Mouse (Mus musculus) C2C12 (cell line): ENCODE measurements around the gene Pcdh15.

ENCODE experiments used
- CEBPB ChIP-seq: IDR thresholded peaks from one replicate; pipeline ENCODE4 v1.6.1; 2011; ENCODE audit warnings: low read depth, mild to moderate bottlenecking, control low read depth, moderate library complexity
- CTCF ChIP-seq: IDR thresholded peaks from one replicate; pipeline ENCODE4 v1.5.1; 2011; ENCODE audit not compliant: control insufficient read depth, insufficient read depth, insufficient read length

DNA sequence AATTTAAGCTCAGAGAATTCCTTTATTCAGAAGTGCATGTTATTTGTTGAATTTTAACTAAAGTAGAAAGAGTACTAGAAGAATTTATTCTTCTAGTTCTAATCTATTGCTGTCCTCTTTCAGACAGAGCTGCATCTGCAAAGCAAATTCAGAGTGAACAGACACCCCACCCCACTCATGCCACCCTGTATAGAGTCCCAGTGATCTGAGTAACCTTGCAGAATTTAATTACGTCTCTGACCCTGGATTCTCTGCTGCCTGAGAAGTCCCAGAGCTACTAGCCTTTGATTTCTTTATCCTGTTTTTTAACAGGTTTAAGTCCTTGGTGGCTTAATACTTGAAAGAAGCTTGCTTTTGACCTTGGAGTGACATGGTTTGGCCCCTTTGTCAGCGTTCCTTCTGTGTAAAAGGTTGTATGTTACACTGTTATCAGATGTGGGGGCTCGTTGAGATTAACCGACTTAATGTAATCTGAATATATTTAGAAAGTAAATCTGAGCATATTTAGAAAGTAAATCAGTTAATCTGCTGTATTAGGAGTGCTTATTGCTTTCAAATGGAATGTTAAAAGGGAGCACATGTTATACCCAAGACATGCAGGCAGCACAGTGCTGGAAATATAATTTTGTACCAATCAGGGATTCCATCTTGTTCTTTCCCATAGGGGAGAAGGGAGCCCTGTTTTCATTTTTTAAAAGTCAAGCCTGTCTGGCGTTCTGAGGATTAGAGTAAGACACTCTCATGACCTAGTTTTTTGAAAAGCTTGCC is 601.6 kb downstream of the Pcdh15 start:
- TF ChIP-seq CTCF: no peak
- TF ChIP-seq CEBPB: no peak
